Comparison of ENCODE assay signal across 16 mouse cellular contexts in genomic region chr5:66751332-66751980, GRCm38 (mm10). TPM values are rescaled to one million over a fixed set of nuclear protein-coding genes. Genes with fewer than 3 reads are reported as not detected.
DNase-seq lines count a peak whose midpoint lies in the region; ATAC-seq and TF ChIP-seq lines count a peak whose summit lies in the region.
"Had no signal": no experiment of that assay in that cellular context is flagged by ENCODE, and none has a peak within 500 bp of the region (broad histone marks: within the 10 kb centered on the region; RNA-seq: fewer than 3 reads in every experiment).

No protein-coding gene starts in this region.

- peaks cover 24% of the 10 kb centered on the region for H3K4me1 ChIP-seq in forebrain, postnatal 0 days (ENCODE audit: insufficient read depth)

- DNase-seq in frontal cortex, postnatal 36 days (ENCODE audit: low spot score in 2 of 2) = no peak
- DNase-seq in left cerebral cortex, adult 2 months (ENCODE audit: extremely low spot score in 1 of 2, low spot score in 2 of 2) = peak in 1 of 2 experiments; percentile 23
- no peak for DNase-seq in left cerebral cortex, postnatal 14 days (ENCODE audit: low spot score in 2 of 2)
- peak; percentile 88 for DNase-seq in brain, adult 2 months (ENCODE audit: low read depth, low spot score)
- DNase-seq in forebrain, postnatal 0 days = no peak
- DNase-seq in yolk sac, embryonic 10.5 days (ENCODE audit: low spot score) = no peak
- DNase-seq in kidney, postnatal 4 days = no peak
- DNase-seq: kidney, postnatal 36 days; lung, embryonic 14.5 days; thymus, postnatal 36 days had no signal

- peak overlapping the region; percentile 45; the same call in 1 of the 2 replicates for H3K27ac ChIP-seq in left cerebral cortex, adult 2 months
- H3K27ac ChIP-seq in forebrain, postnatal 0 days (ENCODE audit: low read depth, low read length) = 0 out of 2 replicates have a peak overlapping the region, but pooled peaks have one; percentile 16
- H3K27ac ChIP-seq: limb, embryonic 13.5 days had no signal

- WGBS in forebrain, postnatal 0 days = 32% methylated on average over 3 of the region's 3 CpGs

- no peaks in the 10 kb centered on the region for H3K27me3 ChIP-seq in forebrain, postnatal 0 days (ENCODE audit: insufficient read depth, low read length)

- peak; percentile 42; the same call in 1 of the 2 replicates for ATAC-seq in frontal cortex, adult (ENCODE audit: low TSS enrichment)
- peak; percentile 25; the same call in 1 of the 2 replicates for ATAC-seq in forebrain, postnatal 0 days
- ATAC-seq: intestine, postnatal 0 days had no signal

- H3K9me3 ChIP-seq in forebrain, postnatal 0 days (ENCODE audit: low read length) = no peaks in the 10 kb centered on the region
- H3K9me3 ChIP-seq: limb, embryonic 13.5 days had no signal

- H3K9ac ChIP-seq in forebrain, postnatal 0 days = no peak overlapping the region
- H3K9ac ChIP-seq: limb, embryonic 13.5 days; lung, embryonic 14.5 days had no signal

- no peak for TF ChIP-seq CTCF in left cerebral cortex, adult 2 months (IDR thresholded peaks at IDR 0.05)
- TF ChIP-seq CTCF in forebrain, postnatal 0 days (IDR thresholded peaks at IDR 0.05; ENCODE audit: low read depth) = no peak

- no peaks in the 10 kb centered on the region for H3K36me3 ChIP-seq in forebrain, postnatal 0 days (ENCODE audit: insufficient read depth)
- H3K36me3 ChIP-seq: G1E; limb, embryonic 13.5 days had no signal

- intact Hi-C loops in left cerebral cortex, adult 2 months (cut with DNase I) = no loop called here
- intact Hi-C loops in left cerebral cortex, postnatal 14 days (cut with DNase I) = no loop called here

- H3K4me3 ChIP-seq in left cerebral cortex, adult 2 months = no peak overlapping the region
- no peak overlapping the region for H3K4me3 ChIP-seq in forebrain, postnatal 0 days (ENCODE audit: low read depth, low read length)
- H3K4me3 ChIP-seq: limb, embryonic 13.5 days had no signal

- H3K4me2 ChIP-seq in forebrain, postnatal 0 days (ENCODE audit: low read depth) = no peak overlapping the region
- H3K4me2 ChIP-seq: limb, embryonic 13.5 days; lung, embryonic 14.5 days had no signal

RNA-seq across cellular contexts. Expression of gene Limch1, which starts 5.8 kb away (rescaled TPM):
- 100 to 1,000 TPM; 121 to 127 TPM for total RNA-seq in left cerebral cortex, adult 2 months (2021)
- total RNA-seq in left cerebral cortex, postnatal 14 days (2021) = 100 to 1,000 TPM; 101 TPM
- 114 and 133 TPM in 2 replicates for total RNA-seq in forebrain, postnatal 0 days (2014; rRNA removed)
- polyA plus RNA-seq in forebrain, postnatal 0 days (2015; fragmentation: Nextera tagmentation; extraction: Ambion mirVana) = 49.5 and 62.8 TPM in 2 replicates
- total RNA-seq: monocyte, adult 5-6 weeks had no signal
- polyA plus RNA-seq: C2C12, G1E had no signal
